Mouse (Mus musculus): ENCODE data around the gene Trpm8. TPM values are rescaled to one million over a fixed set of nuclear protein-coding genes. Genes with fewer than 3 reads are reported as not detected.

Trpm8 gene
- total RNA-seq, 4 experiments from 2014 or later, result not detected

DNA sequence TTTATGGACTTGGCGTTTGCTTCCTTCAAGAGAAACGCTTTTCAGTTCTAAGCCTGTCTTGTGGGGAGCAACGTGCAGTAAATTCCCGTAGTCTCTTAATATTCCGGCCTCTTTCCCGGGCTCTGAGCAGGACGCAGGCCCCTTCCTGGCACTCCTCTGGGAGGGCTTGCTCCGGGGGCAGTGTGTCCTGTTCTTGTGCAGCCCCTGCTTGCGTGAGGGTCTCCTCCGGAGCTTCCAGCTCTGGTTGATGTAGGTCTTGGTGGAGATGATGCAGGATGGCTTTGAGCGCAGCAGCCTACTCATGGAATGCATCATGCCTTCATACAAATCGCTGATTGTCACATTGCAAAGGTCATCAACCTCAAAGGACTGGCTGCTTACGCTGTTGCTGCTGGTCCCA, 11.3 kb upstream of the Trpm8 start:
- no peak for DNase-seq

DNA sequence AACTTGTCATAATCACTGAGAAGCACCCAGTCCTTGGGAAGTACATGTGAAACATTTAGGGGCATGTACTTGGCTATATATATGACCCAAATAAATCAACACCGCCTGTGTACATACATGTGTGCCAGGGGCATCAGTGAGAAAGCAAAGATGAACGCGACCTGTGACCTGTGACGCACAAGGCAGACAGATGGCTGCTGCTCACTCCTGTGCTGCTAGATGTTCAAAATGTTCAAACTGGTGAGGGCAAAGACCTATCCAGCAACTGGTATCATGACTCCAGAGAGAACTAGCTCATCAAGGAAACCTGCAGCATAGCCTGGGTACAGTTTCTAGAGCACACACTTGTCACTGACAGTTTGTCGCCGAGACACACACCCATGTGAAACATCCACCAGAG, 10.0 kb upstream of the Trpm8 start:
- DNase-seq, result no peak

DNA sequence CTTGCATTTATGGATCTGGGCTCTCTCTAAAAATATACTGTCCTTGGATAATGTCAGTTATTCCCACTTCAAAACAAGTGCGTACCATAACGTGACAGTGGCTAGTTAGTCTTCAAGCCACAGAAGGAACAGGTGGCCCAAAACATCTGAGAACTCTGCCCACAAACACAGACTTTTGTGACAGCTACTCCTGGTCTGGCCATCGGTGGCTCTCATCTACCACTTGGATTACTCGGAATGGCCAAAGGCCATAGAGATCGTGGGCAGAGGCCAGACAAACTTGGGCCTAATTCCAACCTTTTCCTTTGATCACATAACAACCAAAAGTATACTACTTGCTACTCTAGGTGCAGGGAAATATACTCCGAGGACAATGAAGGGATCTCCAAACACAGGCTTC, 9.4 kb upstream of the Trpm8 start:
- no peak for DNase-seq

DNA sequence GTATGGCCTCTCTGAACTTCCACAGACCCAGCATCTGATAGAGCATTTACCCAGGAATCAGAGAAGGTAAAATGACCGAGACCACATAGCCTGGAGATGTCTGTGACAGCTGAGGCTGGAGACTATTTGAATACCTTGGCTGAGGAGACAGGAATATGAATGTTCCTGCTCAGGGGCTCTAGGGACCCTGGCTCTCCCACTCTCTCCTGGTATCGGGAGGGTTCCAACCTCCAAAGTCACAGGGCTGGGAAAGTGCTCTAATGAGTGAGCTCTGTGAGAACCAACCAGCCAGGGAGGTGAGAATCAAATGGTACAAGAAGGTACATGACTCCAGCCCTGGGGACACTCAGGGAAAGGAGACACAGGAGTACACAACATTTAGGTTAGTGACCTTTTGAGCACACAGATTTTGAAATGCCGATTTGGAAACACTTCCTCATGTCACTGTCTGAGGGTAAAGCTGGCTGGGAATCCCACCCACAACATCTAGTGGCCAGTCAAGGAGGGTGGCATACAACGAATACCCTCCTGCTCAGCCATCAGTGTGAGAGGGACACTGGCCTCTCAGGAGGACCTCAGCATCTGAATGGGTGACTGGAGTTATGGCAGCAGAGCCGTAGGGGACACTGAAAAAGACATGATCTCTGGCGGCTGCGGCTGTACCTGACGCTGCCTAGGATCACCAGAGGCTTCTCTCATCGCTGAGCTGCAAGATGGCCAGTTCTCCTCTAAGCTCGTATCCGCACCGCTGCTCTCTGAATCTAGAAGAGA, 7.7 kb upstream of the Trpm8 start:
- DNase-seq, result no peak

DNA sequence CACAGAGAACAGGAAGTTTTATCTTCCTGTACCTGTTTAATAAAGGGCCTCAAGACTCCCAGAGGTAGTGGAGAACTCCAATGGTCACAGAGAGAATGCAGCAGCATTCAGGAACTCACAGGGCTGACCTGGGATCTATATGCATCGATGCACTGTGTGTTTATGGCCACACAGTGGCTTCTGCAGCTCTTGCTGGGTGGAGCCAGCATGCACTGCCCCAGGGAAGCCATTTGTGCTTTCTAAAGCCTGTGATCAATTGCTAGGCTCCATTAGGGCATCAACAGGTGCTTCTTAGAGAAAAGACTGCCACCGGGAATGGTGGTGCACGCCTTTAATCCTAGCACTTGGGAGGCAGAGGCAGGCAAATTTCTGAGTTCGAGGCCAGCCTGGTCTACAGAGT, 4.6 kb upstream of the Trpm8 start:
- DNase-seq, result no peak

DNA sequence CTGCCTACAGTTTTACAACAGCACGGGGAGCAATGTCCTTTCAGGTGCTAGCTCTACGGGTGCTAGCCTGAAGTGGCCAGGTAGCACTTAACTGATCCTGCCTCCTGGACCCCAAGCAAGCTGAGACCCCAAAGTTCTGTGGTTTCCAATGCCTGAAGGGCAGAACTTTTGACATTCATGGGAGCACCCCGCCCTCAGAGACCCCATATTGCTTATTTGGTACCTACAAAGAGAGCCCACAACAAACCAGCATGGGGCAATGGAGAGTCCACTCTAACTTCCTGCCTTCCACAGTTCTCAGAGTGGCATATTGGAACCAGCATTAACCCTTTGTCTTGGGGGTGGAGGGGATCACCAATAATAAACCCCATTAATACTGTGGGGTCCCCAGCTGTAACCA, 4.1 kb upstream of the Trpm8 start:
- DNase-seq, result no peak

DNA sequence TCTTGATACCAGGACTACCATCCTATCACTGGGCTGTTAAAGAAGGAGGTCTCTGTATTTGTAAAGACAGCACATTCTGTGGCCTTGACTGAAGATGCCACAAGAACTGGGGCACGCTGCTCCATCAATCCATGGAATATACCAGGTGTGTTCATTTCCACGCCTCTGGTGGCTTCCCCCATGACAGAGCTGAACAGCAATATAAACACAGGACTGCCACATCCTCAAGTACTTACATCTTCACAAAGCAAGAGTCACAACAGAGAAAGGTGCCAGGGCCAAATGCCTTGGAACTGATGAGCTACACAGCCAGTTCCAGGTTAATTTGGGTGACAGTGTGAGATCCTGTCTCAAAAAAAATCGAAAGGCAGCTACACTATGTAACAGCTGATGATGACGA, 3.6 kb upstream of the Trpm8 start:
- DNase-seq, result no peak

DNA sequence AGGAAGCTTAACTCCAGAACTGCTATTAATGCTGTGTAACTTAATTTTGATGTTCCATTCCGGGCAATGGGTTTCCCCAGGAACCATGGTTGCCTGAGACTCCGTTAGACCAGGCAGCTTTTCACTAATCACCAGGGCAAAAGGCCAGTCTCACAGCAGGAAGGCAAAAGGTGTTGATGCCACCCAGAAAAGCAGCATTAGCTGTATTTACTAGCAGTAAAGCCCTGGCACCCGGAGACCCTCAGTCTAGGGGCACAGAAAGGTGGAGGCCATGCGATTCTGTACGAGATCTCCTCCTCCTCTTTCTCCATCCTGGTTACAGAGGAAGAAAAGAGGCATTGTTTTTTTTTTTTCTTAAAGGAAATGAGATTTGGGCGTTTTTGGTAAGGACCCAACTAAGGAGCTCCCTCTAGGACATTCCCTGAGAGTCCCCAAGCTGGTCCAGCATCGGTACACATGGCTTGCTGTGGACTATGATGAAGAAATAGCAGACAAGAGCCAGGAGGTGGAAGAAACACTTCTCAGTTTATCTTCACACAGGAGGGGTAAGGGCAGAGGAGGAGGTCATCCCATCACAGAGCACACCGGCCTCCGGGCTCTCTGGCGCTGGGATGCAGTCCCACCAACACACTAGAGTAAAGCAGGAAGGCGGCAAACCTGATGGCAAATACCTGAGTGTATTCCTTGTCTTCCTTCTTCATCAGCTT, 2.9 kb upstream of the Trpm8 start:
- no peak for DNase-seq

DNA sequence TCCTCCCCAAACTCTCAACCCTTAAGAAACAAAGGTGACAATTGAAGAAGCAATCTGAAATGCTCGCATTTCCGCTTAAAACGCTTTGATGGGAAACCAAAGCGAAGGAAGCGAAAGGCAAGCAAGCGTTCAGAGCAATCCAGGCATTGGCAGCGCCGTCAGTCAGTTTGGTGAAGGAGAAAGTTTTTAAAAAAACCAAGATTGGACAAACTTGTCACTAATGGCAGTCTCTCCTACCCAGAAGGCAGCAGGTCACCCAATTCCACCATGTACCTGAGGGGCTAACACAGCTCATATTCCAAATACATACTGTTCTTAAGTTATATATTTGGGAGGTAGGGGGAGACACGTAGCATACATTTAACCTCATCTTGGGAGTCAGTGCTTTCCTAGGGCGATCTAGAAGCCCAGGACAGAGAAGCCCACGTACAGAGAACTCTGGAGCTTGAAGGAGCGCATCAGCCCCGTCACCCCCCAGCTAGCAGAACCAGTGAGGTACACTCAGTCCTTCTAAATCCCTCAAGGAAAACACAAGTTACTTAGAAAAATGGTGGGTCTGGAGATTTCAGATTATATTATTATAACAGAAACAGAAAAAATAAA, 2.3 kb upstream of the Trpm8 start:
- no peak for DNase-seq

DNA sequence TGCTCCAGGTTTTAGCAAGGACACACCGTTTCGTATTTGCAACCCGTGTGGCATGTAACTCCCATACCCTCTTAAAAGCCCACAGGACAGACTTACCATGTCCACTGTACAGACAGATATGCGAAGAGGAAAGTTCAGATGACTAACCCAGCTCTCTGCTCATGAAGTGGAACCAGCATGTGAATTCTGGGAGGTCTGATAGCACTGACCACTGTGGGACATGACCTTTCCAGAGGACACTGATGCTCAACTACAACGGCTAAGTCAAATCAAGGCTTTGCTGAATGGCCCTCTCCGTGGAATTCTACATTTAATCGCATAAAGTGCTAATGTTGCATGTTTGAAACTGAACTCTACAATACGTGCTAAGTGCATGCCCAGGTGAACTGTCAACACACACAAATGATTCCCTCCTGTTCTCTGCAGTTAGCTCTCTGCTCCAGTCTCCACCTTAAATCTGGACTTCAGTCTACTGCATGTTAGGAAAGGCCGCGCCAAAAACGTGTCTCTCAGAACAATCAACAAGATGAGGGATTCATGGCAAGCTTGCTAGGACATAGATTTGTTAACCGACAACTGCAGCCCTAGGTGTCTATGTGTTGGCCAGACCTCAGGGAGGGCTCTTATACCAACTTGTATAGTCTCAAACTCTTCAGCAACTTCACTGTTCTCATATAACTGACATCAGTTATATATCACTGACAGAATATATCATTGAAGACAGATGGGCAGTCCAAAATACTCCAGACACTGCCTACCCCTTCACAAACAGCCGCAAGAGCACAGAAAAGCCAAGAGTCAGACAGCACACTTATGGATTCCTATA, 1.6 kb upstream of the Trpm8 start:
- DNase-seq, result no peak

DNA sequence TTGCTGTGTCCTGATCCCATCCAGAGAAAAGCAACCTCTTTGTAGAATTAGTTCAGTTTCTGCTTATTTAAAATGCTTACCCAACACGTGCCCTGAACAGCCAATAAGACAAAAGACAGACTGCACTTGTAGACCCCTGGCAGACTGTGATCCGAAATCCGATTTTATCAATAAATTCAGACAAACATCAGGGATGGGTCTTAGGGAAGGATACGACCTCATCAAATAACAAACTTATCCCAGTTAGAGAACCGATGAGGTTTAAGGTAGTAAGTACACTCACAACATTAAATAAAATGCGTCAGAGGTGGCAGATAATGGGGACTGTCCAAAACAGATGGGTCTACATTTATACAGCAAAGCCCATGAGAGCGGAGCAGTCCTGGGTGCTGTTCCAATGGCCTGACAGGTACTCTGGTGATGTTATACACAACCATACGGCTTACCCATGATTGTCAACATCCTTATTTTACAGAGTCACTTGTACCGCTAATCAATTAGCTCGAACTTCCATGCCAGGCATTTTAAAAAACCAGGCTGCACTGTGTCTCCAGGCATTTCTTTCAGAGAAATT, 850 bp upstream of the Trpm8 start:
- DNase-seq, result no peak

DNA sequence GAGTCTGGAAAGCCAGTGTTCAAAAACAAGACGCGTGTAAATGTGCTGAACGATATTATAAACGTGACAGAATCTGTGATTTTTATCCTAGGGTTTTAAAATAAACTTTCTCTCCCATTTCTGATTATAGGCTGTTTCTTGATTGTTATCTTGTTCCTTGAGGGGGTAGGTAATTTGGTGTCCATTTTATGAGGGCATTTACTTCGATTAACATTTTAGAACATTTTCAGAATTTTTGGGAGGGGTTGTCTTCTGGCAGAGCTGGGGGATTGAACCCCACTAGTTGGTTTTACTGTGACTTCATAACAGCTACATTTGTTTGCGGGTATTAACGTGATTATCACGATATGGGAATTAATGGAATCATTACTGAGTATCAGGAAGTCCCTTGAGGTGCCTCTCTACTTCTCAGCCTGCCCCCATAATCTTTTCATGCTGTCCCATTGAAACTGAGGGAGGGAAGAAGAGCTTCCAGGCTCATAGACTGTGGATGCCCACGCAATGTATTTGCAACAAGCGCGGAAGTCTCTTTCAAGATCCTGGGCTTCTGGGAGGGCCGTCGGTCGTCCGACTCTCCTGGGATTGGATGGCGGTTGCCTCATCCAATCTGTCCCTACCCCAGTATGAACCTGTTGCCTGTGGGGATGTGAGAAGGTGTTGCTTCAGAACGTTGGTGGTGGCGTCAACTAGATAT, 504 bp downstream of the Trpm8 start:
- DNase-seq, result no peak

DNA sequence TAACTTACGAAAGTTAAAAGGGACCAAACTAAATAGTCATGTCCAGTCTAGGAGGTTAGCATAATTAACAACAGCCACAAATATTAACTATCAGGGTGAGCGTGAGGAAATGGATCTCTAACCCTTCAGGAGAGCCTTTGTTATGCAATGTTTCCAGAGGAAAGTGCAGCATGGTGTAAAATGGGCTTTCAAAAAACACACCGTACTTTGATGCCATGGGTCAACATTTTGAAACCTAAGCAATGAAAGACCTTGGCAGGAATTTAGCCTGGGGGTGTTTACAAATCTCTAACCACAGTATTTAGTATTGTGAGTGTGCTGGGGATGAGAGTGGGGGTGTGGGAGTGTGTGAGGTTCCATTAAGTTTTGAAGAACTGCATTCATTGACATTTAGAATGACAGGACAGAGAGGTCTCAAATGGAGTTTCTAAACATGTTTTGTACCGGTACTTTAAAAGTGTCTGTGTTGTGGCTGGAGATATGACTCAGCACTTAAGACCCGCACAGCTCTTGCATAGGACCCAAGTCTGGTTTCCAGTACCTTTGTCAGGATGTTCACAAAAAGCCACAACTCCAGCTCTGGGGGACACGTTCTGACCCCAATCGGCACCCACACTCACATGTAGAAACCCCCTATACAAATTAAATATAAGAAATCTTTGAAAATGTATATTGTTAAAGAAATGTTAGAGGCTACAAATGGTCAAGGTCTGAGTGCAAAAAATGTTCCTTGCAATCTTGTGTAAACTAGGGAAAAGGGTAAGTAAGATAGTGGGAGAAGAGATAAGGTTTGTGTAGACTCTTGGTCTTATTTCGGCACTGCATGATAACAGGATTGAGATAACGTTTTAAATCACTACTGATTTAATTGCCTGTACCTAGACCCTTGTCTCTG, 1.9 kb downstream of the Trpm8 start:
- no peak for DNase-seq

DNA sequence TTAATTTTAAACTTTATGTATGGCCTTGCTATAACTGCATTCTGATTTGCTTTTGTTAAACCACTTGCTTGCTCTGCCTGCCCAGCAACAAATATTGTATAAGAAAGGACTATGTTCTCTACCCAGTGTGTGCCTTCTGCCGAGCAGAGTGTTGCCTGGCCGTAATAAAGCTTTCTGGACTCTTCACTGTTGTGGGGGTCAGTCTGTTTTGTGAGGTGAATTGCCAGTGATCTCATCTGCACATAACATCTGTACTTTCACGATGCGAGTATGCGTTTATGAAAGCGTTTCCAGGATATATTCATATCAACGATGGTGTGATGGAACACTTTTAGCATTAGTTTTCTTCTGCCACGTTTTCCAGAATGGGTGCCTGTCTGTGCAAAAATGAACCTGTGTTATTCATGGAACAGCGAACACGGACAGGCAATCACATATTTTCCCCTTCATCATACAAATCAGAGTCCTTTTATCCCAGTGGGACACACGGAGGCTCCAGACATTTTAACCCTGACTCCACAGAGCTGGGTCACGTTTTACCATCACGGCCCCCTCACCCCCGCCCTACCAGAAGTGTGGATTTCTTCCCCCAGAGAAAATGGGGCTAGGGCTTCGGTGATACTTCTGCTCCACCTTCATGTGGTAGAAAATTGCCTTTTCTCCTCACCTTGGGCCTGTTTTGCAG, 2.7 kb downstream of the Trpm8 start:
- DNase-seq, result no peak

DNA sequence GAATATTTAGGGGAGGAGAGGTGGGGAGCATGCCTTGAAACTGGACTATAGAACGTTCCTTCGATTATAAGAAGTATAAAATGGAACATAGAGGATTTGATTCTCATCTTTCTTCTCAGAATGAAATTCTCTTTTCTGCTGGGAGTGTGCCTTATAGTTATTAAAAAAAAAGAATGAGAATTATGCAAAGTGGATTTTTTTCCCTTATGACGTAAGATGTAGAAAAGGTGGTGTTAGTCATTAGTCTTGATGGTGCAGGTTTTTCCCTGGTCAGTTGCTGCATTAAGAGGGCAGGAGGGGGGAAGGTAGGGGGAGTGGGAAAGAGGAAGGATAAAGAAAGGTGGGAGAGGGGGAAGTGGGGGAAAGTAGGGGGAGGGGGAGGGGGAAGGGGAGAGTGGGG, 4.8 kb downstream of the Trpm8 start:
- DNase-seq, result no peak

DNA sequence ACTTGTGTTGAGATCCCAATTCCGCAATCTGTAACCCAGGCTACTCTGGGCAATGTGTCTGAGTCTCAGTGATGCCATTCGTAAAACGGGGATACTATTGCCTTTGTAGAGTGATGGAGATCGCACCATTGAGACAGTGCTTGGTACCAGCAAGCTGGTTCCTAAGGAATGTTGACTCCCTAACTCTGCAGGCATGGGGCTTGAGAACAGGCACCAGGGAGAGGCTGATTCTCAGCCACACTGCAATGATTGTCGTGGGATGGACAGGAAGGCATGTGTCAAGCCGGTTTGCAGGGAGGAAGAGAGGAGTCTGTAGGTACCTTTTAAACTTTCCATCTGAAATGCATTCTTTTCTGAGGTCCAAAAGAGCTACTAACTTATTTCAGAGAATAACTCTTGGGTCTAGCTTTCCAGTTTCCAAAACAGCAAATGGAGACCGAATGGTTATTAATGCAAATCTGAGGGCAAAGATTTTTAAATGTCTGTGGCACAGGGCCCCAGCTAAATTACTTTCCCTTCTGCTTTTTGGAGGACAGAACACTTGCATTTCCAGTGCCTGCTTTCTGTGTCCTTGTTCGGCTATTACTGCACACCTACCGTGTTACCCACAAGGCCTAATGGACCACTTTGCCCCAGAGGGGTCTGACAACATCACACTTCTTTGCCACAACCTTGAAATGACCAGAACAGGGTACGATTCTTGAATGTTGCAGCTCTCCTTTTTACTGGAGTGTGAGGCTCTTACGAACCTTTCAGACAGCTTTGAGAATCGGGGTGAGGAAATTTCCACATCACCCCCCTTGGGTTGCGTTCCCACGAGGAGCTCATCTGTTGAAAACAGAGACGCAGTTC, 6.1 kb downstream of the Trpm8 start:
- DNase-seq, result no peak

DNA sequence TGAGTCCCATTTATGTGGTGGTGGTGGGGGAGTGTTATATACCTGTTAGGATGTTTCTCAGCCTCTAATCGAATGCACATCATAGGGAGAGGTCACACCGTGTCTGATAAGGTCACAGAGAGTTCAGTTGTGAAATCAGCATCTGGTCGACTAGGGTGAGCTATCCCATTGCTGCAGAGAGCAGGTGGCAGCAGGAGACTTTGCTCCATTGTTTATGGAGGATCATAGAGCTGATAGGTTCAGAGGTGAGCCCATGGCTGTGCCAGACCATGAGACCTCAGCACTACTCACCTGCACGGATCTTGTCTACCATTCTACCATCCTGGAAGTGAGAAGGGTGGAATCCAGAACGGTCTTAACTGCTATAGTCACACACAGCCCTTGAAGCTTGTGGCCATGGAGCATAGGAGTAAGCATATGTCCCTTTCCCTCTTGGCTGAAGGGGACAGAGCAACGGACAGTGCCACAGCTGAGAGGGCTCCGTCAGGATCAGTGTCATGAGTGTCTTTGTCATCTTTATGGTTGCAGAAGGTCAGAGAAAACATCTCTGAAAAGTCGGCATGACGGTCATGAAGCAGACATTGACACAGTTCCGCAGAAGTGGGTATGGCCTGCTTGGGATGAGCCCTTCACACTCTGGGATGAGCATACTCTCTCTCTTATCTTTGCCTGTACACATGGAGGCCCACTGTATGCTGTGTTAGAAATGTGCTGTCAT, 6.9 kb downstream of the Trpm8 start:
- no peak for DNase-seq

DNA sequence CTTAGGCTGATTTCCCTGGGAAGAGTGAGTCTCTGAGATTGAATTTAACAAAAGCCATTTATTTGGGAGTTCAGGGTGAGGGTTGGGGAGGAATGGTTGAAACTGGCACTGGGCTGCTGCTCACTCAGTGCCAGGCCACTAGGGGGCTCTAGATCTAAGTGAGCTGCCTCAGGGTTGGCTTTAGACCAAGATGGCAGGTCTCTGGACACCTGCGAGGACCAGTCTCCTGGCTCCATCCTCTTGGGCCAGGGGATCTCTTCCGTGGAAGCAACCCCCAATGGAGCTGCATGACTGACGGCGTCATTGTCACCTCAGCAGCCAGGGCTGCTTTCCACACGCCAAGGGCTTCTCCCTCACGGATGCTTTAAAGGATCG, 7.5 kb downstream of the Trpm8 start:
- no peak for DNase-seq

DNA sequence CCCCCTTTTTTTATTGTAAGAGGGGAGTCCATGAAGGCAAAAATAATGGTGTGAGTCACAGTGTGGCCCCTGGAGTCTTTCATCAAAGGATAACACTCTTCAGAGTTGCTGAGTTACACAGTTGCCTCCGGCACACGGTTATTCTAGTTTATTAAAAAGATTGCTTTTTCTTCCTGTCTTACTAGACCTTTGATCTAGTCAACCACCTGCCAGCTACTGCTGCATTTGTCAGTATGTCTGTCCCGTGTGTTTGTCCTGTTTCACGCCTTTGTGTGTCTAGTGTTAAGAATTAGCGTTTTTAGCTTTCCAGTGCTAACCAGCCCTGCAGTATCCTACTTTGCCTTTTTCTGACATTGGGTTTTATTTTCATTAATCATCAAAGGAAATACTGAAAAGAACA, 8.2 kb downstream of the Trpm8 start:
- DNase-seq, result no peak

Data from adrenal gland, adult 8-10 months (tissue).